26 mouse cellular contexts compared by ENCODE assay signal in the genomic region with DNA sequence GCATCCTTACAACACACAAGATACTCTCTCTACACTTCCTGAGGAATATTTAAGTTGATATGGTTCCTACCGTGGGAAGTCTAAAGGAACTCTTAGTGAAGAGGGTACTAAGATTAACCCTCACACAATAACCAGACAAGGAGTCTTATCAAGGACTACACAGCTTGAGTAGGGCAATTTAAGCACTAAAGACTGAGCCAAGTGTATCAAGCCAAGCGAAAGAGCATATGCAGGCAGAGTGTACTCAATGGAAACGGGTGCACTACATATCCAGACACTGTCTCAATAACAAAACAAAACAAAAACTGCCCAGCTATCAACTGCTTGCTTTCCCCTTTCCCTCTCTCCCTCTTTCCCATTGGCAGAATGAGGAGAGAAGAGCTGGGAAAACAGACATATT. TPM values are rescaled to one million over a fixed set of nuclear protein-coding genes. Genes with fewer than 3 reads are reported as not detected.
DNase-seq lines count a peak whose midpoint lies in the region; ATAC-seq and TF ChIP-seq lines count a peak whose summit lies in the region.
"Had no signal": no experiment of that assay in that cellular context is flagged by ENCODE, and none has a peak within 500 bp of the region (broad histone marks: within the 10 kb centered on the region; RNA-seq: fewer than 3 reads in every experiment).

No protein-coding gene starts in this region.

- TF ChIP-seq CTCF in liver, postnatal 0 days (IDR thresholded peaks at IDR 0.05; ENCODE audit: low read depth), result no peak

- H3K36me3 ChIP-seq in liver, embryonic 13.5 days, result no peaks in the 10 kb centered on the region
- H3K36me3 ChIP-seq in liver, postnatal 0 days (replicated peaks; ENCODE audit: insufficient read depth, low read length), result 0 out of 2 replicates have a peak, but pooled peaks cover 3% of the 10 kb centered on the region
- H3K36me3 ChIP-seq: embryonic facial prominence, embryonic 15.5 days; forebrain, embryonic 12.5 days; G1E; hindbrain, embryonic 13.5 days had no signal

- TF ChIP-seq EP300 in liver, postnatal 0 days (IDR thresholded peaks at IDR 0.05; ENCODE audit: low read depth), result no peak

- H3K4me2 ChIP-seq in liver, embryonic 13.5 days, result no peak overlapping the region; the same call in 1 of the 2 replicates
- H3K4me2 ChIP-seq in liver, postnatal 0 days (ENCODE audit: low read depth, low read length), result no peak overlapping the region
- H3K4me2 ChIP-seq: embryonic facial prominence, embryonic 15.5 days; forebrain, embryonic 12.5 days; hindbrain, embryonic 13.5 days had no signal

- 0 out of 2 replicates have a peak overlapping the region, but pooled peaks have one; percentile 0 for H3K9ac ChIP-seq in liver, embryonic 13.5 days
- no peak overlapping the region for H3K9ac ChIP-seq in liver, postnatal 0 days (replicated peaks)
- H3K9ac ChIP-seq: embryonic facial prominence, embryonic 15.5 days; forebrain, embryonic 12.5 days; hindbrain, embryonic 13.5 days had no signal

- no peaks in the 10 kb centered on the region for H3K27me3 ChIP-seq in liver, embryonic 13.5 days
- no peaks in the 10 kb centered on the region for H3K27me3 ChIP-seq in liver, postnatal 0 days (ENCODE audit: insufficient read depth, low read length)
- H3K27me3 ChIP-seq: embryonic facial prominence, embryonic 15.5 days; forebrain, embryonic 12.5 days; hindbrain, embryonic 13.5 days; Patski had no signal

- 21% methylated on average over 3 of the region's 3 CpGs for WGBS in liver, embryonic 13.5 days (ENCODE audit: insufficient replicate concordance)
- WGBS in liver, postnatal 0 days (ENCODE audit: insufficient replicate concordance), result 48% methylated on average over 3 of the region's 3 CpGs

- H3K27ac ChIP-seq in liver, embryonic 13.5 days, result peak overlapping the region; percentile 65
- 0 out of 2 replicates have a peak overlapping the region, but pooled peaks have one; percentile 6 for H3K27ac ChIP-seq in liver, postnatal 0 days (ENCODE audit: low read depth)
- H3K27ac ChIP-seq: embryonic facial prominence, embryonic 15.5 days; forebrain, embryonic 12.5 days; hindbrain, embryonic 13.5 days; hindbrain, postnatal 0 days had no signal

- peaks cover 57% of the 10 kb centered on the region for H3K4me1 ChIP-seq in liver, embryonic 13.5 days (replicated peaks)
- peaks cover 19% of the 10 kb centered on the region for H3K4me1 ChIP-seq in liver, postnatal 0 days (ENCODE audit: insufficient read depth)
- H3K4me1 ChIP-seq: embryonic facial prominence, embryonic 15.5 days; forebrain, embryonic 12.5 days; hindbrain, embryonic 13.5 days had no signal

- peak; percentile 36; the same call in 1 of the 2 replicates for ATAC-seq in common myeloid progenitor, adult 5-6 weeks (replicated peaks; ENCODE audit: low read depth, poor library complexity, severe bottlenecking)
- peak; percentile 60 for ATAC-seq in liver, embryonic 13.5 days (ENCODE audit: low read depth)
- ATAC-seq in liver, postnatal 0 days, result peak; percentile 49
- ATAC-seq: activated CD4-positive, CD25-positive, alpha-beta regulatory T cell, adult 4 months; CD4-positive, CD25-positive, alpha-beta regulatory T cell, adult 4 months; forebrain, embryonic 16.5 days; hindbrain, postnatal 0 days; Patski had no signal

- peak; percentile 27 for DNase-seq in heart, adult 11 months
- no peak for DNase-seq in heart, adult 18-20 months
- no peak for DNase-seq in liver, embryonic 13.5 days
- no peak for DNase-seq in liver, postnatal 0 days
- DNase-seq in kidney, adult 18-20 months, result no peak
- no peak for DNase-seq in retina, embryonic 14.5 days (ENCODE audit: low spot score)
- DNase-seq in left cerebral cortex, adult 18-20 months (ENCODE audit: low spot score in 2 of 2), result no peak
- DNase-seq: adrenal gland, adult 2 months; adrenal gland, postnatal 25 days; B cell, adult 2 months; cerebellum, adult 18-20 months; cerebellum, adult 9-11 months; cerebellum, postnatal 36 days; gastrocnemius, postnatal 36 days; heart, postnatal 10 days; heart, postnatal 4 days had no signal

- H3K4me3 ChIP-seq in liver, embryonic 13.5 days (replicated peaks), result no peak overlapping the region
- no peak overlapping the region for H3K4me3 ChIP-seq in liver, postnatal 0 days (ENCODE audit: low read depth, low read length)
- H3K4me3 ChIP-seq: embryonic facial prominence, embryonic 15.5 days; forebrain, embryonic 12.5 days; hindbrain, embryonic 13.5 days had no signal

- peaks cover 11% of the 10 kb centered on the region; the same call in 1 of the 2 replicates for H3K9me3 ChIP-seq in liver, embryonic 13.5 days (replicated peaks)
- H3K9me3 ChIP-seq in liver, postnatal 0 days (ENCODE audit: low read length), result peaks cover 9% of the 10 kb centered on the region
- H3K9me3 ChIP-seq: hindbrain, embryonic 13.5 days had no signal

RNA-seq across cellular contexts. Expression of a gene that starts 52.1 kb away (rescaled TPM):
- 10 to 100 TPM; 48.4 to 49.8 TPM for total RNA-seq in heart, adult 18-20 months (2021)
- total RNA-seq in common myeloid progenitor, adult 5-6 weeks (2017), result 114 and 130 TPM in 2 replicates
- 7.6 and 8.6 TPM in 2 replicates for polyA plus RNA-seq in liver, embryonic 13.5 days (2015; fragmentation: Nextera tagmentation; extraction: Ambion mirVana)
- polyA plus RNA-seq in liver, postnatal 0 days (2015; fragmentation: Nextera tagmentation; extraction: Ambion mirVana), result 9.0 and 9.9 TPM in 2 replicates
- 10 to 100 TPM; 71.3 to 76.2 TPM for total RNA-seq in left cerebral cortex, adult 18-20 months (2021)
